Comparison of ENCODE assay signal across 25 mouse cellular contexts in genomic region chr13:63735739-63736138, GRCm38 (mm10).
DNase-seq lines count a peak whose midpoint lies in the region; ATAC-seq and TF ChIP-seq lines count a peak whose summit lies in the region.
"Had no signal": no experiment of that assay in that cellular context is flagged by ENCODE, and none has a peak within 500 bp of the region (broad histone marks: within the 10 kb centered on the region; RNA-seq: fewer than 3 reads in every experiment).

No protein-coding gene starts in this region.

- 28% methylated on average over 5 of the region's 5 CpGs for WGBS in embryonic facial prominence, embryonic 15.5 days
- WGBS in limb, embryonic 15.5 days: 42% methylated on average over 5 of the region's 5 CpGs
- WGBS in midbrain, postnatal 0 days: 85% methylated on average over 5 of the region's 5 CpGs

- no peaks in the 10 kb centered on the region for H3K4me1 ChIP-seq in embryonic facial prominence, embryonic 15.5 days
- no peaks in the 10 kb centered on the region for H3K4me1 ChIP-seq in limb, embryonic 15.5 days
- H3K4me1 ChIP-seq in midbrain, postnatal 0 days (ENCODE audit: insufficient read depth, low read length): no peaks in the 10 kb centered on the region
- H3K4me1 ChIP-seq: forebrain, embryonic 12.5 days; forebrain, embryonic 15.5 days; hindbrain, embryonic 13.5 days; intestine, embryonic 15.5 days had no signal

- no peaks in the 10 kb centered on the region for H3K36me3 ChIP-seq in embryonic facial prominence, embryonic 15.5 days
- H3K36me3 ChIP-seq in limb, embryonic 15.5 days: no peaks in the 10 kb centered on the region
- no peaks in the 10 kb centered on the region for H3K36me3 ChIP-seq in midbrain, postnatal 0 days (ENCODE audit: insufficient read depth, low read length)
- H3K36me3 ChIP-seq: forebrain, embryonic 12.5 days; forebrain, embryonic 15.5 days; hindbrain, embryonic 10.5 days; hindbrain, embryonic 13.5 days; intestine, embryonic 15.5 days had no signal

- no peak overlapping the region for H3K9ac ChIP-seq in embryonic facial prominence, embryonic 15.5 days
- H3K9ac ChIP-seq in limb, embryonic 15.5 days: no peak overlapping the region
- no peak overlapping the region for H3K9ac ChIP-seq in midbrain, postnatal 0 days (replicated peaks; ENCODE audit: low read length, poor library complexity, severe bottlenecking)
- H3K9ac ChIP-seq: forebrain, embryonic 12.5 days; forebrain, embryonic 15.5 days; hindbrain, embryonic 13.5 days; intestine, embryonic 15.5 days had no signal

- no peak overlapping the region for H3K4me2 ChIP-seq in embryonic facial prominence, embryonic 15.5 days (replicated peaks)
- no peak overlapping the region for H3K4me2 ChIP-seq in limb, embryonic 15.5 days
- H3K4me2 ChIP-seq in midbrain, postnatal 0 days (ENCODE audit: low read depth, low read length, poor library complexity, severe bottlenecking): no peak overlapping the region
- H3K4me2 ChIP-seq: forebrain, embryonic 12.5 days; forebrain, embryonic 15.5 days; heart, embryonic 11.5 days; hindbrain, embryonic 13.5 days; intestine, embryonic 15.5 days had no signal

- no peaks in the 10 kb centered on the region for H3K27me3 ChIP-seq in embryonic facial prominence, embryonic 15.5 days
- H3K27me3 ChIP-seq in limb, embryonic 15.5 days: no peaks in the 10 kb centered on the region
- H3K27me3 ChIP-seq in midbrain, postnatal 0 days (ENCODE audit: insufficient read depth, low read length): no peaks in the 10 kb centered on the region
- H3K27me3 ChIP-seq: forebrain, embryonic 12.5 days; forebrain, embryonic 15.5 days; hindbrain, embryonic 13.5 days; intestine, embryonic 15.5 days had no signal

- no peak for TF ChIP-seq CTCF in midbrain, postnatal 0 days (IDR thresholded peaks at IDR 0.05)

- no peaks in the 10 kb centered on the region for H3K9me3 ChIP-seq in embryonic facial prominence, embryonic 15.5 days (replicated peaks)
- H3K9me3 ChIP-seq in limb, embryonic 15.5 days: no peaks in the 10 kb centered on the region
- H3K9me3 ChIP-seq in midbrain, postnatal 0 days (ENCODE audit: low read length): no peaks in the 10 kb centered on the region
- H3K9me3 ChIP-seq: forebrain, embryonic 12.5 days; forebrain, embryonic 15.5 days; intestine, embryonic 15.5 days had no signal

- intact Hi-C loops in heart, postnatal 14 days (cut with DNase I): no loop called here

- H3K27ac ChIP-seq in embryonic facial prominence, embryonic 15.5 days (replicated peaks): peak overlapping the region; percentile 53; the same call in 1 of the 2 replicates
- H3K27ac ChIP-seq in limb, embryonic 15.5 days: peak overlapping the region; percentile 38; the same call in 1 of the 2 replicates
- H3K27ac ChIP-seq in midbrain, postnatal 0 days (ENCODE audit: low read depth, low read length): no peak overlapping the region
- H3K27ac ChIP-seq: forebrain, embryonic 12.5 days; forebrain, embryonic 15.5 days; hindbrain, embryonic 10.5 days; hindbrain, embryonic 13.5 days; intestine, embryonic 15.5 days had no signal

- H3K4me3 ChIP-seq in embryonic facial prominence, embryonic 15.5 days (replicated peaks): no peak overlapping the region
- H3K4me3 ChIP-seq in limb, embryonic 15.5 days: no peak overlapping the region
- no peak overlapping the region for H3K4me3 ChIP-seq in midbrain, postnatal 0 days (ENCODE audit: low read depth, low read length)
- H3K4me3 ChIP-seq: forebrain, embryonic 12.5 days; forebrain, embryonic 15.5 days; hindbrain, embryonic 10.5 days; hindbrain, embryonic 13.5 days; intestine, embryonic 15.5 days had no signal

- peak; percentile 75; the same call in 1 of the 2 replicates for ATAC-seq in embryonic facial prominence, embryonic 15.5 days (ENCODE audit: insufficient number of reproducible peaks, low FRiP score, low TSS enrichment, low read depth)
- no peak for ATAC-seq in limb, embryonic 15.5 days (ENCODE audit: insufficient number of reproducible peaks, low FRiP score, low TSS enrichment, low read depth)
- ATAC-seq in midbrain, postnatal 0 days (ENCODE audit: low FRiP score): no peak
- ATAC-seq: activated CD4-positive, CD25-positive, alpha-beta regulatory T cell, adult 4 months; CD4-positive, CD25-positive, alpha-beta regulatory T cell, adult 4 months; forebrain, embryonic 15.5 days; hindbrain, embryonic 16.5 days; intestine, embryonic 15.5 days had no signal

- DNase-seq in heart, adult 11 months: peak; percentile 77
- DNase-seq in heart, postnatal 14 days: no peak
- peak; percentile 27 for DNase-seq in NIH3T3 (ENCODE audit: low read depth)
- no peak for DNase-seq in cerebellum, adult 9-10 months
- no peak for DNase-seq in midbrain, postnatal 0 days (ENCODE audit: low spot score)
- DNase-seq: adrenal gland, adult 8-10 months; adrenal gland, postnatal 36 days; cerebellum, adult 18-20 months; cerebellum, adult 9-11 months; cerebellum, postnatal 25 days; gastrocnemius, postnatal 10 days; gastrocnemius, postnatal 36 days; heart, postnatal 36 days; kidney, adult 11 months had no signal

Comparison
In these comparisons a context has a peak if more than half of its experiments do, and no peak if none do; other contexts are left out.
1. DNase-seq: peak in heart, adult 11 months (single experiment) and NIH3T3 (single experiment); none in heart, postnatal 14 days (0 of 2), cerebellum, adult 9-10 months (single experiment) and midbrain, postnatal 0 days (single experiment).